Mouse (Mus musculus) adrenal gland, postnatal 25 days (tissue): Measurements from ENCODE around the gene Gm38394. TPM values are rescaled to one million over a fixed set of nuclear protein-coding genes. Genes with fewer than 3 reads are reported as not detected.

ENCODE experiments used
- DNase-seq: peaks from one replicate; pipeline ENCODE4 v3.0.0; 2021; ENCODE audit warnings: mixed read lengths
- total RNA-seq: library from RNA; stranded (reverse); gene quantifications from 2 replicates; pipeline ENCODE4 v1.2.3, GENCODE M21; 2021

Gm38394 gene
- total RNA-seq, 1 experiment from 2014 or later: 30.4 TPM

- no peak for DNase-seq
Observed at GRCm38 (mm10) chr1:133585995-133586537, 75.1 kb downstream of the Gm38394 start.

GRCm38 (mm10) chr1:133571293-133571692 lies 89.8 kb downstream of the Gm38394 start:
- DNase-seq: no peak

Other genes starting within 250 kb of the Gm38394 start
- gene Sox13, start 236.9 kb downstream of the Gm38394 start, total RNA-seq: 20.0 and 21.3 TPM in 2 replicates
- 107 and 123 TPM in 2 replicates for gene Snrpe, start 51.0 kb downstream of the Gm38394 start, total RNA-seq
- 16.6 and 18.0 TPM in 2 replicates for gene Zbed6, start 433 bp downstream of the Gm38394 start, total RNA-seq
- not detected in 2 replicates for gene Lax1, start 28.8 kb upstream of the Gm38394 start, total RNA-seq
- 20.7 and 25.7 TPM in 2 replicates for gene Atp2b4, start 139.7 kb upstream of the Gm38394 start, total RNA-seq
- gene Optc, start 246.7 kb upstream of the Gm38394 start, total RNA-seq: 1.0 and 1.2 TPM in 2 replicates